Mouse (Mus musculus): ENCODE measurements at regions not wholly inside any gene's neighbourhood (a gene's known extent, or its start where the extent isn't known, plus 50 kb on each side); places are given as distances from the start of the nearest gene placed in this dataset.

DNA sequence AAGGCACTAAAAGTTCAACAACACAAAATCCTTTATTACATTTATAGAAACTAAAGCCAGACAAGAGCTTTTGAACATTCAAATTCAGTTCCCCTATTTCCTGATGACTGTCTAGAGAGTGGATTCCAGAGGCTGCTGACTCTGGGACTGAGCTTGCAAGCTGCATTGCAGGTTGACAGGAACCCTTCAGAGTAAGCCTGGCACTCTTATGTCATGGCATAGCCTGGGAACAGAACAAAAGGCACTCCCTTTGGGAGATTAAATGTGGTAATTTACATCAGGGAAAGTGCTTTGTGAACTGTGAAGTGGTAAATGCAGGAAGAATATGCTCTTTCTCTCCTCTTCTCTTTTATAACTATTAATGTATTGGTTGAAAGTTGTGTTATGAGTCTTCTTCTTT lies 847.3 kb downstream of the Bcl11a start:
- Histone ChIP-seq H3K4me2 (no peak overlapping the region), H3K4me3 (replicated peaks) (no peak overlapping the region), H3K27ac (no peak overlapping the region), H3K9ac (no peak overlapping the region), H3K4me1 (no peaks in the 10 kb centered on the region), H3K9me3 (no peaks in the 10 kb centered on the region), H3K27me3 (replicated peaks) (no peaks in the 10 kb centered on the region), H3K36me3 (no peaks in the 10 kb centered on the region)
- no peak for ATAC-seq (ENCODE audit: insufficient read depth, low FRiP score, low read depth)

DNA sequence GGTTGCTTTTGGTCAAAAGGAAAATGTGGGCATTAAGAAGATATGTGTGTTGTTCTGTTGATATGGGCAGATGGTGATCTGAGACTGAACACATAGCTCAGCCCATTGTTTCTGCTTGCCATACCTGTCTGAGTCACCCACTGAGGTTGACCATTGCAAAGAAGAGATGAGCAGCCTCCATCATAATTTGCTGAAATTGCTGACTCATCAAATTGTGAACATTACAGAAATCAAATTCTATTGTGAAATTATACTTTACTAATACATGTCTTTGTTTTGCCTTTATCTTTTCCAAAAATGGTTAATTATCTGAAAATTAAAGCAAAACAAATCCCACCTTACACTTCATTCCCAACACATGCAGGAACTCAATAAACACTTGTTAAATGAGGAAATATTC lies 865.8 kb downstream of the Bcl11a start:
- ATAC-seq (ENCODE audit: insufficient read depth, low FRiP score, low read depth), result no peak

DNA sequence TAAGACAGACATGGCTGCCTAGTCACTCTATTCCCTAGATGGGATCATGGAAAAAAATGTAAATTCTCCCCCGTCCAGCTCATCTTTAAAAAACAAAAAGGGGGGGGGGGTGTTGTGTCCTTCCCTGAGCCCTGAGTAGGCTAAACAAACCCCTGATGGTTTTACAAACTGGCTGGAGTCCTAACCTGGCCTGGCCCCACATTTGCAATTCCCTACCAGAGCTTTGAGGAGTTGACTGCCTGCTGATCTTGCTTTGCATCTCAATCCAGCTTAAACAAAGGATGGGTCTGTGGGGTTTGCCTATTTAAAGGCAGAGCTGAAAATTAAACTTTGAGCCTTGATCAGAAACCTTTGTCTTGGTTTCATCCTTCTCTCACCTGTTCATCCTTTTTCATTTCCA lies 873.3 kb downstream of the Bcl11a start:
- H3K9me3 ChIP-seq, result no peaks in the 10 kb centered on the region
- WGBS, result 90% methylated on average over 1 of the region's 1 CpGs
- H3K36me3 ChIP-seq, result no peaks in the 10 kb centered on the region
- H3K27ac ChIP-seq, result no peak overlapping the region
- H3K4me2 ChIP-seq, result no peak overlapping the region
- no peaks in the 10 kb centered on the region for H3K27me3 ChIP-seq (replicated peaks)
- no peaks in the 10 kb centered on the region for H3K4me1 ChIP-seq
- H3K4me3 ChIP-seq (replicated peaks), result no peak overlapping the region
- no peak for ATAC-seq (ENCODE audit: insufficient read depth, low FRiP score, low read depth)
- H3K9ac ChIP-seq, result no peak overlapping the region

More for the DNA sequence above, 865.8 kb downstream of the Bcl11a start:
- no peak overlapping the region for H3K4me3 ChIP-seq (replicated peaks)
- H3K9ac ChIP-seq, result no peak overlapping the region
- no peaks in the 10 kb centered on the region for H3K4me1 ChIP-seq
- H3K27me3 ChIP-seq (replicated peaks), result no peaks in the 10 kb centered on the region
- H3K27ac ChIP-seq, result no peak overlapping the region
- H3K9me3 ChIP-seq, result no peaks in the 10 kb centered on the region
- H3K4me2 ChIP-seq, result no peak overlapping the region
- H3K36me3 ChIP-seq, result no peaks in the 10 kb centered on the region

DNA sequence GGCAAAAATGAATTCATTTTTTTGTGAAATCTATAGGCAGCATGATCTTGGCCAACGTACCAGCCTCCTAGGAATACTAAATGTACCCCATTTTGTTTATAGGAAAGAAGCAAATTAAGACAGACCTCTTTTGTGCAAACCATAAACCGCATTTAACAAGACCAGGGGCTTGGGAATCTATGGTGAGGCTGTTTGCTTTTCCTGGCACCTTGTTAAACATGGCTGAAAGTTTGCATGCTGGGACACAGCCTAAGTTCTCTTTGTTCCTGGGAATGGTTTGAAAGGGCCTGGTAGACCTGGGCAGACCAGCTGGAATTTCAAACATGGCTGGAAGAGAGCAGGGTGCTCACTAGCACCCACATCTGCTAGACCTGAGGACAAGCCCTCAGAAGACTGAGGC lies 894.5 kb downstream of the Bcl11a start:
- Histone ChIP-seq H3K27me3 (replicated peaks) (no peaks in the 10 kb centered on the region), H3K36me3 (no peaks in the 10 kb centered on the region), H3K27ac (no peak overlapping the region), H3K4me3 (replicated peaks) (no peak overlapping the region), H3K9ac (no peak overlapping the region), H3K9me3 (no peaks in the 10 kb centered on the region), H3K4me2 (no peak overlapping the region), H3K4me1 (no peaks in the 10 kb centered on the region)
- ATAC-seq (ENCODE audit: insufficient read depth, low FRiP score, low read depth), result no peak
- 65% methylated on average over 2 of the region's 2 CpGs for WGBS

DNA sequence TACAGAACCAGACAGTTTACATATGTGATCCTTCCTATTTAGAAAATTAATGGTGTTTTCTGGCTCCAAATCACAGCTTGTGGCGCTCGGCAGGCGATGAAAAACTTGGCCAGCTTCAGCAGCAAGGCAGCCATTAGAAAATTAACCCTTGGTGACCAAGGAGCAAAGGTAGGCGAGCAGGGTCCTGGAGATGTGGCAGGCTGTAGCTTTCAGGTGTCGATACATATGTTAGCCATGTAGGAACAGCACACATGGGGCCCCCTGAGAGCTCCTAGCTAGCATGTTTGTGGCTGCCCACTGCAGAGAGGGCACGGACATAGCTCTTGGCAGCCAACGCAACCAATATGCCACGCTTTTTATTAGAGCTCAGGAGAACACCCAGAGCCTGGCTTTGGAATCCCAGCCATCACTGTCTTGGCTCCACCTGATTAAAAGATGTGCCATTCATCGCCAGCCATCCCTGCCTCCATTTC lies 902.4 kb downstream of the Bcl11a start:
- H3K4me1 ChIP-seq, result no peaks in the 10 kb centered on the region
- no peaks in the 10 kb centered on the region for H3K36me3 ChIP-seq
- no peak overlapping the region for H3K4me3 ChIP-seq (replicated peaks)
- no peaks in the 10 kb centered on the region for H3K9me3 ChIP-seq
- no peaks in the 10 kb centered on the region for H3K27me3 ChIP-seq (replicated peaks)
- no peak overlapping the region for H3K4me2 ChIP-seq
- 65% methylated on average over 9 of the region's 9 CpGs for WGBS
- H3K27ac ChIP-seq, result no peak overlapping the region
- no peak for ATAC-seq (ENCODE audit: insufficient read depth, low FRiP score, low read depth)
- H3K9ac ChIP-seq, result no peak overlapping the region

DNA sequence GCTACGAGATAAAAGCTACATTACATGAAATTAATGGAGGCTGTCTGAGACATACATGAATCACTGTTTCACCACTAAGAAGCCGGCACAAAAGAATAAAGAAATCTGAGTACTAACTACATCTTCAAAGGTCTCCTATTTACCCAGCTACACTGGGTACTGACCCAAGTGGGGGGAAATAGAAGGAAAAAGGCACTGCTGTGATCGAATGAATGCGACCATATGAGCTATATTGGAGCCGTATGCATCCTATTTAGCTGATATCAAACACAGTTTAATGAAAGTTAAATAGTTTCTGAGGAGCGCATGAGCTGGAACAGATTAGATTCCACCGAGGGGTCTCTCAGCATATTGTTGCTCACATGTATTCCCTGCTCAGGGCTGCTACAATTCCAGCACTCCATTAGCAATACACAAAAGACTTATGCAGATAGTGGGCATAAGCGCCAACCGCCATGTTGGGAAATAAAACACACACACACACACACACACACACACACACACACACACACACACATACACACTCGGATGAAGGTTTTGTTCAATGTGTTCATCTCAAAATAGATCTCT lies 905.3 kb downstream of the Bcl11a start:
- Histone ChIP-seq H3K9me3 (no peaks in the 10 kb centered on the region), H3K27ac (no peak overlapping the region), H3K4me3 (replicated peaks) (no peak overlapping the region), H3K4me2 (no peak overlapping the region), H3K27me3 (replicated peaks) (no peaks in the 10 kb centered on the region), H3K36me3 (no peaks in the 10 kb centered on the region), H3K9ac (no peak overlapping the region), H3K4me1 (no peaks in the 10 kb centered on the region)
- no peak for ATAC-seq (ENCODE audit: insufficient read depth, low FRiP score, low read depth)
- 75% methylated on average over 10 of the region's 10 CpGs for WGBS

DNA sequence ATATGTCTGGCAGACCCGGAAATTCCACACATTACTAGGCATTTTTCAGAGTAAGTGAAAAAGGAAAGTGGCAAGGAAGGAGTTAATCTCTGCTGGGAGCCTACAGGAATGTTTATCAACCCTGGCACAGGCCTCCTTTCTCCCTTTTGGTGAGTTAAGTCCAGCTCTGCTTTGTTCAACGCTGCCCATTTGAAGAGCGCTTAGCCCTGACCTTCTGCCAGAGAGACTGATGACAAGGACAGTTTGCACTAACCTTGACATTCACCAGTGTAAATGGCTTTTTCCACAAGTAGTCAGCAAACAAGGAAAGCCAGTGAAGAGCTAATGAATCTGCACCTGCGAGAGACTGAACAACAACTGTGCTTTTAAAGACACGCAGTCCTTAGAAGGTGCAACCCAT lies 927.6 kb downstream of the Bcl11a start:
- ATAC-seq (ENCODE audit: insufficient read depth, low FRiP score, low read depth), result no peak
- H3K4me3 ChIP-seq (replicated peaks), result no peak overlapping the region
- H3K4me1 ChIP-seq, result no peaks in the 10 kb centered on the region
- no peaks in the 10 kb centered on the region for H3K27me3 ChIP-seq (replicated peaks)
- no peaks in the 10 kb centered on the region for H3K9me3 ChIP-seq
- WGBS, result 10% methylated on average over 5 of the region's 5 CpGs
- no peak overlapping the region for H3K9ac ChIP-seq
- H3K4me2 ChIP-seq, result no peak overlapping the region
- no peak overlapping the region for H3K27ac ChIP-seq
- H3K36me3 ChIP-seq, result no peaks in the 10 kb centered on the region

DNA sequence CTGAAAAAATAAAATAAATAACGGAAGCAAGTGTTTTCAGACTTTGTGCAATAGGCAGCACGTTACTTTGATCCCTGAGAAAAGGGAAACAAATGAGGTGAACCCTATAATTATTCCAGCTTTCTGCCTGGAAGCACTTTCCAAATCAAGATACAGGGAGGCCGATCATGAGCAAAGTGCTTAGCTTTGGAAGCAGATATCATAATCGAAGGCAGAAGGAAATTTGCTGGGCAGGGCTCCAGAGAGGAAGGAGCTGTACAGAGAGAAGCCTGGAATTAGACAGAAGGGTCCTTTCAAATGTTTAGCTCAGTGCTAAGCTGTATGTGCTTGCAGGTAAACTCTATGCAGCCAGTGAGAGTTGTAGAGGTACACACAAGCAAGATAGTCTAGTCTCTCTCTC lies 948.9 kb downstream of the Bcl11a start:
- H3K4me1 ChIP-seq, result no peaks in the 10 kb centered on the region
- no peak overlapping the region for H3K4me2 ChIP-seq
- no peak overlapping the region for H3K4me3 ChIP-seq (replicated peaks)
- no peaks in the 10 kb centered on the region for H3K36me3 ChIP-seq
- 58% methylated on average over 4 of the region's 4 CpGs for WGBS
- no peak overlapping the region for H3K9ac ChIP-seq
- H3K27ac ChIP-seq, result no peak overlapping the region
- no peaks in the 10 kb centered on the region for H3K27me3 ChIP-seq (replicated peaks)
- H3K9me3 ChIP-seq, result no peaks in the 10 kb centered on the region
- no peak for ATAC-seq (ENCODE audit: insufficient read depth, low FRiP score, low read depth)

DNA sequence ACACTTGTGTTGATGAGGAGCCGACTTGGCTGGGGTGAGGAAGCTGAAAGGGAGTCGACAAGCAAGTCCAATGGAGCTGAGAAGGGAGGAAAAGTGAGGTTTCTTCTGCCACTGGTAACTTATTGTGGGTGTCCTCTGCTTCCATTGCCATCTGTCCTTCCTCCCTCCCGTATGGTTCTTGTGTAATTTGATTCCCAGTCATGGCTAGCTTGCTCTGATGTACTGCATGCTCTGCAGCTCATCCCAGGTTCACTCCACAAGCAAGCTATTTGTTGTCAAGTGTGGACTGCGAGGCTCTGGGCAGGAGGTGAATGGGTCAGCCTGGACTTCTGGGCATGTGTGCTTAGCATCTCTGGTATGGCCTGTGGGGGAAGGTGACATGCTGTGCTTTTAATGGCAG lies 963.1 kb downstream of the Bcl11a start:
- H3K9ac ChIP-seq, result no peak overlapping the region
- no peak overlapping the region for H3K27ac ChIP-seq
- WGBS, result 46% methylated on average over 4 of the region's 4 CpGs
- no peak overlapping the region for H3K4me3 ChIP-seq (replicated peaks)
- H3K9me3 ChIP-seq, result no peaks in the 10 kb centered on the region
- H3K4me2 ChIP-seq, result no peak overlapping the region
- no peaks in the 10 kb centered on the region for H3K4me1 ChIP-seq
- ATAC-seq (ENCODE audit: insufficient read depth, low FRiP score, low read depth), result no peak
- no peaks in the 10 kb centered on the region for H3K27me3 ChIP-seq (replicated peaks)
- H3K36me3 ChIP-seq, result no peaks in the 10 kb centered on the region

DNA sequence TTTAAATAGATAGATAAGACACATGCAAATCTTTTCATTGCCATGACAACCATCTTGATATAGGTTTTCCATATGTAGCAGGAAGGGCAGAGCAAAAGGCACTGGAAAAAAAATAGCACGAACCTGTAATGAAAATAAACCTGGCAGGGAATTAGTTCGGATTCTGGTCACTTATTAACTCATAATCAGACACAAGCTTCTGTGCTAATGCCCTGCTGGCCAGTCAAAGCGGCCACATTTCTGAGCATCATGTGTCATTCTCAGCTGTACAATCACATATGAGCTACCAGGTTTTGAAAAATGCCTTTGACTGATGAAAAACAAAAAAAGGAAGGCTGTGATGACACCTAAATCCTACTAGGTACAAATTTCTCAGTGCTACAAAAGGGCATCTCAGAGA lies 964.9 kb downstream of the Bcl11a start:
- no peaks in the 10 kb centered on the region for H3K9me3 ChIP-seq
- no peak overlapping the region for H3K4me2 ChIP-seq
- H3K27me3 ChIP-seq (replicated peaks), result no peaks in the 10 kb centered on the region
- no peak for ATAC-seq (ENCODE audit: insufficient read depth, low FRiP score, low read depth)
- no peak overlapping the region for H3K27ac ChIP-seq
- 66% methylated on average over 3 of the region's 3 CpGs for WGBS
- H3K36me3 ChIP-seq, result no peaks in the 10 kb centered on the region
- H3K9ac ChIP-seq, result no peak overlapping the region
- no peak overlapping the region for H3K4me3 ChIP-seq (replicated peaks)
- no peaks in the 10 kb centered on the region for H3K4me1 ChIP-seq

DNA sequence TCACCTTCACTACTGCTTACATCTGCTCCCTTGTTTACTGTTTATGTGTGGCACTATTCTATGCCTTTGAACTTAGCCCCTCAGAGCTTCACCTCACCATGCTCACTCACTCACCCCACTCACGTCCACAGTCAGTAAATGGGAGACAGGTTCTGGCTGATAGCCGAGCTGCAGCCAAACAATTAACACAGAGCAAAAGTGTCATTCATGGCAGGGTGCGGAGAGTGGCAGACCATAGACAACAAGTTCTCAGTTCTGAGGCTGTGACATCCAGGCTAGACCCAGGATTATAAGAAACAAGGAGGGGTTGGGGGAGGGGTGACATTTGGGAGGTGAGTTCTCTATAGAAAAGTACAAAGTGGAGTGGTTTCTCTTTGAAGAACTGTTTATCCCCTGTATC lies 967.5 kb downstream of the Bcl11a start:
- 53% methylated on average over 3 of the region's 3 CpGs for WGBS
- no peak overlapping the region for H3K9ac ChIP-seq
- no peaks in the 10 kb centered on the region for H3K9me3 ChIP-seq
- no peaks in the 10 kb centered on the region for H3K4me1 ChIP-seq
- no peak for ATAC-seq (ENCODE audit: insufficient read depth, low FRiP score, low read depth)
- H3K27ac ChIP-seq, result no peak overlapping the region
- no peaks in the 10 kb centered on the region for H3K27me3 ChIP-seq (replicated peaks)
- no peaks in the 10 kb centered on the region for H3K36me3 ChIP-seq
- H3K4me2 ChIP-seq, result no peak overlapping the region
- no peak overlapping the region for H3K4me3 ChIP-seq (replicated peaks)

DNA sequence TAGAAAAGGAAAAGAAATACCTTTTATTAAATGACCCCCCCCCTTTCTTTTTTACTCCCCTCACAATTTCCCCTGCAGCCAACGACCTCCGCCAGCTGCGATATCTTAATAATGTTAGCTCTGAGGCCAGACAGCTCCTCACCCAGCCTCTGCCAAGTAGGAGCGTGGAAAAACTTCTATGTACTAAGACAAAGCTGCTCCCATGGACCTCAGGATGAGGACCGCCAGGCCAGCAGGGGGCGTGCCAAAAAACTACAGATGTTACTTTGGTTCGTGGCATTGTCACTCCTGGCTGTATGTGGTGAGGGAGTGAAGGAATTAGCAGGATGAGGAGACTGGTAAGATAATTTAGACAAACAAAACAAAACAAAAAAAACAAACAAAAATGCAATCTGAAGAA lies 968.1 kb downstream of the Bcl11a start:
- H3K36me3 ChIP-seq, result no peaks in the 10 kb centered on the region
- H3K9me3 ChIP-seq, result no peaks in the 10 kb centered on the region
- no peaks in the 10 kb centered on the region for H3K4me1 ChIP-seq
- 54% methylated on average over 7 of the region's 7 CpGs for WGBS
- H3K9ac ChIP-seq, result no peak overlapping the region
- ATAC-seq (ENCODE audit: insufficient read depth, low FRiP score, low read depth), result no peak
- H3K4me3 ChIP-seq (replicated peaks), result no peak overlapping the region
- H3K27ac ChIP-seq, result no peak overlapping the region
- H3K27me3 ChIP-seq (replicated peaks), result no peaks in the 10 kb centered on the region
- no peak overlapping the region for H3K4me2 ChIP-seq

DNA sequence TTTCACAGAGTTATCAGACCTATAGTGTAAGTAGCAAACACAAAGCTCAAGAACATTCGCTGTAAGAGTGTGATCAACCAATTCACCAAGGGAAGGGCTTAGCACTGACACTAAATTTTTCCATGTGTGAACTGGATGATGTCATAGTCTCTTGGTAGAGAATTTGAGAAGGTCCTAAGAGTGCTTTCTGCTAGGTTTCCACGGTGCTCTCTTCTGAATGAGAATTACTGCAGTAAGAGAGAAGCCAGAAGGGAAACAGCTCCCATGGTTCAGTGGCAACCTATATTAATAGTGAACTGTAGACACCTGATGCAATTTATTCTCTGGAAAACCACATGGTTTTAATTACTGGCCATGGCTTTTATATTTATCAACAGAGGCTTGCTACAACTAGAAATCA lies 977.8 kb downstream of the Bcl11a start:
- ATAC-seq (ENCODE audit: insufficient read depth, low FRiP score, low read depth), result no peak
- H3K4me2 ChIP-seq, result no peak overlapping the region
- WGBS, result 68% methylated on average over 2 of the region's 2 CpGs

More for the DNA sequence above, 977.8 kb downstream of the Bcl11a start:
- no peak overlapping the region for H3K27ac ChIP-seq
- no peak overlapping the region for H3K9ac ChIP-seq
- no peaks in the 10 kb centered on the region for H3K27me3 ChIP-seq (replicated peaks)
- H3K36me3 ChIP-seq, result no peaks in the 10 kb centered on the region
- no peak overlapping the region for H3K4me3 ChIP-seq (replicated peaks)
- 0 out of 2 replicates have a peak, but pooled peaks cover 8% of the 10 kb centered on the region for H3K4me1 ChIP-seq
- no peaks in the 10 kb centered on the region for H3K9me3 ChIP-seq

Measured in stomach, embryonic 15.5 days (tissue).